Mouse (Mus musculus): ENCODE results near the gene Ube2q1. TPM values are rescaled to one million over a fixed set of nuclear protein-coding genes. Genes with fewer than 3 reads are reported as not detected.
"Not testable (repeated sequence)": the region's sequence is repeated elsewhere in the genome, so short reads cannot be mapped to it uniquely, and the experiment has no call there.

Ube2q1 gene
- total RNA-seq, 2 experiments from 2014 or later = 76.2 to 79.4 TPM

DNA sequence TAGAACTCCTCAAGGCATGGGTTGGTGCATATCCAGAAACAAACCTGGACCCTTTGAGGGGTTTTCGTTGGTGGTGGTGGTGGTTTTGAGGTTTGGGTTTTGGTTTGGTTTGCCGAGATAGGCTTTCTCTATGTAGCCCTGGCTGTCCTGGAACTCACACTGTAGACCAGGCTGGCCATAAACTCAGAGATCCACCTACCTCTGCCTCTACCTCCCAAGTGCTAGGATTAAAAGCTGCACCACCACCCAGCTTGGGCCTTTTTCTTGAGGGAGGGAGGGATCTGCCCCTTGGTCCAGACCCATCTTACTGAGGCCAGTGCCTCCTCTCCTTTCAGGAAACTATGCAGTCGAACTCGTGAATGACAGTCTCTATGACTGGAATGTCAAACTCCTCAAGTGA lies 6.7 kb downstream of the Ube2q1 start:
- intact Hi-C loops (cut with DNase I) = no loop called here
- DNase-seq (ENCODE audit: extremely low spot score in 1 of 2, low spot score in 2 of 2) = no peak

DNA sequence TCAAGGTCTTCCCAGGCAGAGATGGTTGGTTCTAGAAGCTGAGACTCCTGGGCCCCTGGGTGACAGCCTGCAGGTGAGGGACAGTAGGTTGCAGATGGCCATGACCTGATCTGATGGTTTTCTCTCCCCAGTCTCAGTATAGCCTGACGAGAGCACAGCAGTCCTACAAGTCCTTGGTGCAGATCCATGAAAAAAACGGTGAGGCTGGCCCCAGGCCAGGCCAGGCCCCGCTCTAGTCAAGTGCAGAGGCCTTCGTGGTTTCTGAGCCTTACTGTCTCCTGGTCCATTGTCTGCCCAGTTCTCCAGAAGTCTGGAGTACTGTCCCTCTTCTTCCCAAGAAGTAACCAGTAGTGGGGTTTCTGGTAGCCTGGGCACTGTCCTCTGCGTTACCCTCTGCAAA lies 8.2 kb downstream of the Ube2q1 start:
- DNase-seq (ENCODE audit: extremely low spot score in 1 of 2, low spot score in 2 of 2) = no peak
- intact Hi-C loops (cut with DNase I) = no loop called here

DNA sequence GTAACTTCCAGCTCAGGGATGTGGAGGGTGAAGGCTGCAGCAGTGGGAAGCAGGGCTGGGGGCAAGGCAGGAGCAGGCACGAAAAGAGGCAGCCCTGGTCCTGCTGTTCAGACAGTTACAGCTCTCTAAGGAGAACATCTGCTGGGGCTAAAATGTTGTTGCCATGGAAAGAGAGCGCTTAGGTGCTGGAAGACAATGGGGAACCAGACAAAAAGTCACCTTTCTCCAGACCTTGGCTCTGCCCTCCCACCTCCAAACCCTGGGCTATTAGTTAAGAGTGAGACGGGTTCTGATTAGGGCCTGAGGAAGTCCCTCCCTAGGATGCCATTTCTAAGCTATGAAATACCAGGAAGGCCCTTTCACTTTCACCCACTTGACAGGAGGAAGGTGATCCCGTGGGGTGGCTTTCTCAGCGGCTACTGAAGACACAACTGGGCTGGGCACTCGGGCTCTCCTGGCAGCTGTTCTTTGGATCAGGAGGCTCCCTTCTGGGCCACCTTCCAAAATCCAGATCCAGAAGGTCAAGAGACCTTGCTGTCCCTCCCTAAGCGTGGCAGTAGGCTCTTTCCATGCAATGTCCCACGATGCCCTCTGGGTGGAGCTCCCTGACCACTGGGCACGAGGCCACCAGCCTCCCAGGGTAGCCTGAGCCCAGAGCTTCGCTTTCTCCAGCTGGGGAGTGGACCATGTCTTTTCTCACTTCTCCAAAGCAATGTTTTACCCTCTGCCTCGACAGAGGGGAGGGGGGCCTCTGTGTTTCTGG lies 11.8 kb downstream of the Ube2q1 start:
- peak; percentile 49 to 86 for DNase-seq (ENCODE audit: extremely low spot score in 1 of 2, low spot score in 2 of 2)
- intact Hi-C loops (cut with DNase I) = loop anchor here (5.0 kb wide), 1 partner anchor 72 kb away; no protein-coding TSS in a partner anchor

DNA sequence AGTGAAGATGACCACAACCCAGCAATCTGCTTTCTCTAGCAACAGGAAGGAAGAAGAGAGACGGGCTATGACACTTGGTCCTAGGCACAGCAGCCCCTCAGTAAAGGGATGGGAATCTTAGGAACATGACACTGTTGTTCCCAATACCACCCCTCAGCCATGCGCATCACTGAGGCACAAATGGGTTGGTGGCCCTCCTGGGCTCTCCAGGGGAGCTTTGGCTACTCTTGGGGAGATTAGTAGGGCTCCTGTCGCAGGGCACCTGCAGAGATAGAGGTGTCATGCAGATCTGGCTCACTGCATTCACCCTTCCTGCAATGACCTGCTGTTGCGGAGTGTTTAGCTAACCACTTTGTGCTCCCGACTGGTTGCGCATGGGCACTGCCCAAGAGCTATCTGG lies 12.9 kb downstream of the Ube2q1 start:
- DNase-seq (ENCODE audit: extremely low spot score in 1 of 2, low spot score in 2 of 2) = no peak
- intact Hi-C loops (cut with DNase I) = loop anchor here (5.0 kb wide), 1 partner anchor 71 kb away; no protein-coding TSS in a partner anchor

DNA sequence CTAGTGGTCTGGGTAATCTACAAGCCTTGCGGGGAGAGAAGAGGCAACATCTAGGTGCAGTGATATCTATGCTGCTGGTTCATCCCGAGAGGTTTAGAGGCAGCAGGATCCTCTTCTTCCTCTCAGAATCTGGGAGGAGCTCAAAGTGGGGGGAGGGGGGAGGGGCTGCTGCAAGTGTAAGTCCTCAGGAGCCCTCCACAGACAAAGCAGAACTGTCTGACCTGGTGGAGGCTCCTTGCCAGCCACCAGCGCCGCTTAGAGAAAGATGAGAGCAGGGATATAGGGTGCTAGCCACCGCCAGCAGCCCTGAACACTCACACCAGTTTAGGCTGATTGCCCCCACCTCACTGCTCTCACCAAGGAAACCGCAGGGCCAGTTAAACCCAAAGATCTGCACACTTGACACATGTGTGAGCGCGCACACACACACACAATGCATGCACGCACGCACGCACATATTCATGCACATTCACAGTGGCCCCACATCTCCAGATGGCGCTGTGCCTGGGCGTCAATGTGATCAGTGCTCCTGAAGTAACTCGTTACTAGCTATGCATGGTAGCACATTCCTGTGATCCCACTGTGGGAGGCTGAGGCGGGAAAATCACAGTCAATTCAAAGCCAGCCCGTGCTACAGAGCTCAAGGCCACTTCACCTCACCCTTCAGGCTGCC lies 15.4 kb downstream of the Ube2q1 start:
- DNase-seq (ENCODE audit: extremely low spot score in 1 of 2, low spot score in 2 of 2) = no peak
- intact Hi-C loops (cut with DNase I) = loop anchor here (5.0 kb wide), 1 partner anchor 68 kb away; no protein-coding TSS in a partner anchor

DNA sequence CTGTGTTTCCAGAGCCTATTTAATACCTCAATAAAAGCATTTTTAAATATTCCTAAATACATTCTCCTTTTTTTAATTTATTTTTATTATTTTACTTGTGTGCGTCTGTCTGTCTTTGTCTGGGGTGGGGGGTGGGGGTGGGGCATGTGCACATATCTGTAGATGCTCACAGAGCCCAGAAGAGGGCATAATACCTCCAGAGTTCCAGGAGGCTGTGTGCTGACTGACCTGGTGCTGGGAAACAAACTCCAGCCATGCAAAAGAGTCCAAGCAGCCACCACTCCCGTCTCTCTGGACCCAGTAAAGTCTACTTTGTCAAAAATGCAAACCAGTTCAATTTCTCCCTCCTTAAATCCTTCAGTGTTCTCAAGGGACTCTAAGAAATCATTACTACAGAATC lies 21.2 kb downstream of the Ube2q1 start:
- intact Hi-C loops (cut with DNase I) = no loop called here
- no peak for DNase-seq (ENCODE audit: extremely low spot score in 1 of 2, low spot score in 2 of 2)

DNA sequence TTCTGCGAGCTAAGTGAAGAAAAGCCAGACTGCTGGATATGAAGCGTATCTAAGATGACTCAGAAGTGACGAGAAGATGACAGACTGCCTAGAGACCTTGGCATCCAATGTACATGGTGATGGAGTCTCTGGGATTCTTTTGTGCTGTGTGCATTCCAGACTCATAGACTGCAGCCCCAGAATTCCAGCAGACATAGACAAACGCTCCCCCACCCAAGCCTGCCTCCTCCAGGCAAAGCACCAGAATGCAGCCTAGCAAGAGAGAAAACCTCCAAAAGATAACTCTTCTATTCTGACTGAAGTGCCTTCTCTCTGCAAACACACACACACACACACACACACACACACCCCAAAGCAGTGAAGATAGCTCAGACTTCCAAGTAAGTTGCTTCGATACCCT lies 22.3 kb downstream of the Ube2q1 start:
- DNase-seq (ENCODE audit: extremely low spot score in 1 of 2, low spot score in 2 of 2) = no peak
- intact Hi-C loops (cut with DNase I) = no loop called here

DNA sequence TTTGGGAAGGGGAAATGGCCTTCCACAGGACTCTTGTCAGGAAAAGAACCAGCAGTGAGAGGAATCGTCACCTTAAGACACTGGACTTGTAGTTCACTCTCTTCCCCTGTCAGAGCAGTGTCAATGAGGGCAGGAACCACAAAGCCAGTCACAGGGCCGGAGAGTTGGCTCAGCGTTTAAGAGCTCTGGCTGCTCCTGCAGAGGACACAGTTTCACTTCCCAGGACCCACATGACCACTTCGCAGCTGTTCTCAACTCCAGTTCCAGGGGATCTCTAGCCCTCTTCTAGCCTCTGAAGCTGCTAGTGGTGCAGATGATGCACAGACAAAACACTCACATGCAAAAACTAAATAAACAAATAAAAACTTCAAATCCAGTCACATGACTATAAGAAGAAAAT lies 22.9 kb downstream of the Ube2q1 start:
- DNase-seq (ENCODE audit: extremely low spot score in 1 of 2, low spot score in 2 of 2) = no peak
- intact Hi-C loops (cut with DNase I) = no loop called here

DNA sequence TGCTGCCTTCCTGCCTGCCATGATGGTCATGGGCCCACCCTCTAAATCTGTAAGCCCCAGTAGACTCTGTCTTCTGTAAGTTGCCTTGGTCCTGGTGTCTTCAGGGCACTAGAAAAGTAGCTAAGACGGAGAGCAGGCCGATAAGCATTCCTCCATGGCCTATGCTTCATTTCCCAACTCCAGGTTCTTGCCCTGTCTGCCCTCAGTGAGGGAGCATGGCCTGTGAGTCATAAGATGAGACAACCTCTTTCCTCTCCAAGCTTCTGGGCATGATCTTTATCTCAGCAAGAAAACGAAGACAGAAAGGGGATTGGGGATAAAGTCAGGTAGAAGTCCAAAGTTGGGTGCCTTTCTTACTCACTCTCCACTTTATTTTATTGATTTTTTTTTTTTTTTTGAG lies 25.1 kb downstream of the Ube2q1 start:
- intact Hi-C loops (cut with DNase I) = no loop called here
- no peak for DNase-seq (ENCODE audit: extremely low spot score in 1 of 2, low spot score in 2 of 2)

DNA sequence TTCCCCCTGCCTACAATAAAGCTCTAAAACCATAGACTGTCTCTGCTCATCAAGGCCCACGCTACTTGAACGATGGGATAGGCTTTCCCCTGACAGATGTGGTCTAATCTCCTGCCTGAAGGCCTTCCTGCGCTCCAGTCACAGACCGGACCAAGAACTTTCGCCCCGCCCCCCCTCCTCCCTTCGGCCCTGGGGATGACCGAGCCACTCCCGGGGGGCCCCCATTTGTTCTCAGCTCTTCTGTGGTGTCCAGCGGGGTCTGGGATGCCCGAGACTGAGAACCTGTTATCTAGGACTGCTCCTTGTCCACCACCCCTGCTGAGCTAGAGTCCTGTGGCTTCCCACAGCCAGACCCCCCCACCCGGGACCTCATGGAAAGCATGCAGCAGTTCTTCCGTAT lies 26.1 kb downstream of the Ube2q1 start:
- intact Hi-C loops (cut with DNase I) = no loop called here
- no peak for DNase-seq (ENCODE audit: extremely low spot score in 1 of 2, low spot score in 2 of 2)

DNA sequence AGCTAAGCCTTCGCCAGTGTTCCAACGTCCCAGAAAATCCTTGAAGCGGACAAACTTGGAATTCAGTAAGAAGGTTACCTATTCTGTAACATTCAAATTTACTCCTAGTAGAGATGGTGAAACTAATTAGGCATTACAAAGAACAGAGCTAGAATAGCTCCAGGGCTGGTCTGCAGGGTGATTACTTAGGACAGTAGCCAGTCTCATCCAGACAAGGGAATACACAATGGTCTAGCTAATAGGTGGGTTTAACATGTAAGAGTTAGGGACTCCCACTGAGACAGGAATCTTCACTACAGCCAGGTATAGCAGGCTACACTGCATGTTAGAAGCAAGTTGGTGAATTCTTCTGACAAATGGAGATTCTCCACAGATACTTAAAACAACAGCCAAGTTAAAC lies 26.7 kb downstream of the Ube2q1 start:
- intact Hi-C loops (cut with DNase I); DNase-seq (ENCODE audit: extremely low spot score in 1 of 2, low spot score in 2 of 2): not testable (repeated sequence)

DNA sequence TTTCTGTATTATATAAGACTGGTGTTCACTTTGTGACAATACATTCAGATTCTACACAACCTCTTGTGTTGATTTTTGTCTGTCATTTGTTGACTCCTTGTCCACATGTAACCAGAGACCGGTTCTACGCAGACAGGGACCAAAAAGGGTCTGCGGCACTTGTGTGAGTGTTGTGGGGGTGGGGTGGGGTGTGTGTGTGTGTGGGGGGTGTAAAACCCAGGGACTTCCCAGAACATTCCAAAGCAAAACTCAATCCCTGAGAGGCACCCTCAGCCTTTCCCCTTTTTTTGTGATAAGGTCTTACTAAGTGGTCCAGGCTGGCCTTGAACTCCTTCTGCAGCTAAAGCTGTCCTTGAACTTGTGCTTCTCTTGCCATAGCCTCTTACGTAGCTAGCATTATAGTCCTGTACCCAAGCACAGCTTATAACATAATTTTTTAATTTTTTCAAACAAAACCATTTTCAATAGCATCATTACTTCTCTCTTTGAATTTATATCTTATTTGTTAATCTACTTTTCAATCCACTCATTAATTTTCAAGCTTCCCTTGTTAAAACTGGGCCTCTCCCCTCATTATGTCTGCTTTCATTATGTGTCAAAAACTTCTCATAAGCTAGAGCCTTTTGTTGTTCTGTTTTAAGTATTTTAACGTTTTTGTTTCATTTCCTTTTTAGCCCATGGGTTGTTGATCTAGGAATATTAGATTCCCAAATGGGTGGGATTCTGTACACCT lies 27.5 kb downstream of the Ube2q1 start:
- DNase-seq (ENCODE audit: extremely low spot score in 1 of 2, low spot score in 2 of 2) = no peak
- intact Hi-C loops (cut with DNase I) = no loop called here

DNA sequence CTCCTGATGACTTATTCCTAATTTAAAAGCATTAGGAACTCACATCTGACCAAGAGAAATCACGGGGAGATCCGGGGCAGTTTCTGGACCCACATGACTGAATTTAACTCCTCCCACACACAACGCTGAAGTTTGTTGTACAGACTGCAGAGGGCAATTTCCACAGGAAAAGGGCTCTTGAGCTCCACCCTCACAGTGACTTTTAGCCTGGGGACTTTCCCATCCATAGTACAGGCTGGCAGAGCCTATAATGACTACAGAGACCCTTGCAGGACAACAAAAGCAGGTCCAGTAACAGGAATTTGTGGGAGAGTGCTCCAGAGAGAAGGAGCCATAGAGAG lies 28.1 kb downstream of the Ube2q1 start:
- intact Hi-C loops (cut with DNase I) = no loop called here
- no peak for DNase-seq (ENCODE audit: extremely low spot score in 1 of 2, low spot score in 2 of 2)

DNA sequence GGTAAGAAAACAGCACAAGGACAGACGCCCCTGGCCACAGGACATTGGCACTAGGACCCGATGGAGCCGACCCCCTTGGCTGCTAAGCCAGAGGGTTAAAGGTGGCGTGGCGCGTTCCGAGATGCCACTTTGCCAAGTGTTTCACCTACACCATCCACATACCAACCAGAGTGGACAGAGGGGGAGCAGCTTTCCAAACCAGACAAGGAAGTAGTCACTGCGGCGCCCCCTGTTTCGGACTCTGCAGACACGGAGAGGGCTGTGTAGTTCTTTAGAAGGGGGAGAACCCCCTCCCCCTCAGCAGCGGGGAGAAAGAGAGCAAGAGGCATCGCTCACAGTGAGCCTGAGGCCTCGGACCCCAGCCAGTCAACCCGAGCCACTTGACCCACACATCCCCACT lies 29.5 kb downstream of the Ube2q1 start:
- no peak for DNase-seq (ENCODE audit: extremely low spot score in 1 of 2, low spot score in 2 of 2)
- intact Hi-C loops (cut with DNase I) = no loop called here

DNA sequence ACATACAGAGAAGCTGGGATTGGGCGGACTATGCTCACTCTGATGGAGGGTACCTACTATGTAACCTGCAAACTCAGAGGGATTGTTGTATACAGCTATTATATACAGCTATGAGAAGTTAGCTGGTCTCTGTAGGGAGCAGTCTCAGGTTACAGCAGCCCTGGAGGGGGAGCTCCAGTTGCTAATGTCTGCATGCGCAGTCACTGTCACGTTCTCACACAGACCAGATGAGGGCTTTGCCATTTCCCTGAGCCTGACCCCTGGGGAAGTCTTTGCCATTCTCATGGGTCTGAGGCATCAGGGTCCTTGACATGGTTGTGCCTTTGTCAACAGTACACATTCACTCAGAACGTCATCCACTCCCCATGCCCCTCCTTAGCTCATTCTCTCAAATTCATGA lies 31.8 kb downstream of the Ube2q1 start:
- no peak for DNase-seq (ENCODE audit: extremely low spot score in 1 of 2, low spot score in 2 of 2)
- intact Hi-C loops (cut with DNase I) = no loop called here

DNA sequence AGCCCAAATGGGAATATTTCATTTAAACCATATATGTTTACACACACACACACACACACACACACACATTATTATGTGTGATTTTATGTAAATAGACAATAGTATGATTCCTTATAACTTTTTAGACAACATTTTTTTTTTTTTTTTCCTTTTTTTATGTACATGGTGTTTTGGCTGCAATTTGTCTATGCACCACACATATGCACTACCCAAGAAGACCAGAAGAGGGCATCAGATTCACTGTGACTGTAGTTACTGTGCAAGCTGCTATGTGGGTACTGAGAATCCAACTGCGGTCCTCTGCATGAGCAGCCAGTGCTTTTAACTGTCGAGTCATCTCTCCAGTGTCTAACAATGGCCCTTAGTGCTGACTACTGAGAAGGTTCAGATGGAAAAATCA lies 33.3 kb downstream of the Ube2q1 start:
- DNase-seq (ENCODE audit: extremely low spot score in 1 of 2, low spot score in 2 of 2) = no peak
- intact Hi-C loops (cut with DNase I) = no loop called here

DNA sequence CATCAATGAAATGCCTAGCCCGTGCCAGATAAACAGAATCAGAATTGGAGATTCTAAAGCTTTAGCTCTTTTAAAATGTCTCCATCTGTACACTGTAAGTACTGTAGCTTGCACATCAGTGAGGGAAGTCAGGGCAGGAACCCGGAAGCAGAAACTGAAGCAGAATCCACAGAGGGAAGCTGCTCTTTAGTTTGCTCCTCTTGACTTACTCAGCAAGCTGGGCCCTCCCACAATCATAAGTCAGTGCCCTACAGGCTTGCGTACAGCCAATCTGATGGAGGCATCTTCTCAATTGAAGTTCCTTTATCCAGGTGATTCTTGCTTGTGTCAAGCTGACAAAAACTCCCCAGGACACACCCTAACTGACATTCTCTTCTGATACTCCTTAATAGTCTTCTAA lies 33.8 kb downstream of the Ube2q1 start:
- intact Hi-C loops (cut with DNase I) = no loop called here
- DNase-seq (ENCODE audit: extremely low spot score in 1 of 2, low spot score in 2 of 2) = no peak

DNA sequence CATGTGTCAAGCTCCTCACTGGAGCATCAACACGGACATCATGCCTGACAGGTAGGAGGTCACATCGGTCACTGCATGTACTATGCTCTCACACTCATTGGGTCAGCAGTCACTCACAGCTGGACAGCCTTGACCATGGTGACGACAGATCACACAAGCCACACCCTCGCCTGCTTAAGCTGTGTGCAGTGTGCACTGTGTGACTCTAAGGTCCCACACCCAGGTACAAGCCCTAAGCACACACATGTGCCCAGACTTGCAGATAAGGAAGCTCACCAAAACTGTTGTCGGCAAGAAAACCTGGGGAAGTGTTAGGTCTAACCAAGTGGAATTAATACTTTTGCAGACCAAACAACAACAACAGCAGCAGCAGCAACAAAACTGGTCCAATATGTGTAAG lies 34.5 kb downstream of the Ube2q1 start:
- intact Hi-C loops (cut with DNase I) = no loop called here
- DNase-seq (ENCODE audit: extremely low spot score in 1 of 2, low spot score in 2 of 2) = no peak

DNA sequence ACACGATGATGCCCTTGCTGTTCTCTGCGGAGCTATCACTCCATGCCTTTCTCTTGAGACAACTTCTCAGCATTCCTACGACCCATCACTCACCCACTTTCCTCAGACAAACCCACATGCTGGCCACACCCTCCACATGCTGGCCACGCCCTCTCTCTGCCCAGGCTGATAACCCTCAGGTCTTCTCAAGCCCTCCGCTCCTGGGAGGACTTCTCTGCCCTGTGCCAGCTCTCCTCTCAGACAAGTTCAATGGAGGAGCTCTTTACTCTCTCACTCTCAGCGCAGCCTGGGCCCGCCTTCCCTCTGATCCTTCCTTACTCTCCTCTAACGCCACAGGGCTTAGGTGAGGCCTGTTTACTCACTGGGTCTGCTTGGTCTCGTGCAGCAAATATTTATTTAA lies 35.2 kb downstream of the Ube2q1 start:
- no peak for DNase-seq (ENCODE audit: extremely low spot score in 1 of 2, low spot score in 2 of 2)
- intact Hi-C loops (cut with DNase I) = no loop called here

DNA sequence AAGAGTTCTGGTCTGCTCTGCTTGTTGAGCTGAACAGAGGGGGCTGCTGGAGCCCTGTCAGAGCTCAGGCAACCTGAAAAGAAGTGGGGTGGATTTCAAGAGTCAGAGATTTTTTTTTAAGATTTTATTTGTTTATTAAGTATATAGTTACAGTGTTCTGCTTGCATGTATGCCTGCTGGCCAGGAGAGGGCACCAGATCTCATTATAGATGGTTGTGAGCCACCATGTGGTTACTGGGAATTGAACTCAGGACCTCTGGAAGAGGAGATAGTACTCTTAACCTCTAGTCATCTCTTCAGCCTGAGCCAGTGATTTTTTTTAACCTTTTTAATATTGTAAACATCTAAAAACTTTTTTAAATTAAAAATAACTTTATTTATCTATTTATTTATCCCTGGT lies 37.4 kb downstream of the Ube2q1 start:
- intact Hi-C loops (cut with DNase I) = loop anchor here (5.0 kb wide), 1 partner anchor 46 kb away; no protein-coding TSS in a partner anchor
- no peak for DNase-seq (ENCODE audit: extremely low spot score in 1 of 2, low spot score in 2 of 2)
